Mouse (Mus musculus) v-Abl transformed pro-B cells (cell line): ENCODE results near the gene Stox2.

Experiments
- in situ Hi-C, 2 experiments: fragments of 400-800 bp; cut with MboI; formaldehyde crosslinking; loops; one replicate each; pipeline ENCODE4 v1.15.1; 2025; ENCODE audit not compliant: unreplicated experiment in 2 of 2

The Stox2 gene

GRCm38 (mm10) chr8:47367029-47367428 lies 79.1 kb downstream of the Stox2 start:
- in situ Hi-C loops: loop anchor here in 1 of 2 experiments (25.0 kb wide), 1 partner anchor 1055 kb away; no protein-coding TSS in a partner anchor

GRCm38 (mm10) chr8:47363271-47363670 lies 82.9 kb downstream of the Stox2 start:
- in situ Hi-C loops: loop anchor here in 1 of 2 experiments (25.0 kb wide), 1 partner anchor 1051 kb away; no protein-coding TSS in a partner anchor

- in situ Hi-C loops: loop anchor here in 1 of 2 experiments (25.0 kb wide), 1 partner anchor 1043 kb away; no protein-coding TSS in a partner anchor
Observed at GRCm38 (mm10) chr8:47355340-47355906, 90.7 kb downstream of the Stox2 start.

DNA sequence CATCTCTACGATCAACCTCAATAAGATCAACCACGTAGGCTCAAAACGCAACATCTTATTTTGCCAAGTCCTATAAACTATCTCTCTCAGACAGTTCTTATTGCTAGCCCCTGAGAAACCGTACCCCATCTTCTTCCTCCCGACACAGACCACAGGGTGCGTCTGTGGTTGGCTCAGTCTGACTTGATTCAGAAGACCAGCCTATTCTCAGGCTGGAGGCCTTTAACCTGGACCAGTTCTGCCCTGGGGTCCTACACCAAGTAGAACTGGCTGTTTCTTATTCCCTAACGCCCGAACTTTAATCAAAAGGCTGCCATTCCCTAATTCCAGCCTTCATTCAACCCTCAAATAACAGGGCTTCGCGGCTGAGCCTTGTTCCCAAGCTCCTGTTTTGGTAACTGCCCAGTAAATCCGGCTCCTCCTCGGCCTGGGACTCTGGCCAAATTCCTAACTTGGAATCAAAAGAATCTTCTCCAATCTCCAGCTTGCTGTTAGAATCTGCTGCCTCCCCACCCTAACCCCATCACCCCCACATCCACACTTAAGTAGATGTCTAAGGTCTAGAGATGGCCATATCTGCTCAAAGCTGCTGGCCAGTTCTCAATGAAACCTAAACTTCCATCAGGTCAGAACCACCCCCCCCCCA lies 91.5 kb downstream of the Stox2 start:
- in situ Hi-C loops: loop anchor here in 1 of 2 experiments (25.0 kb wide), 1 partner anchor 1042 kb away; no protein-coding TSS in a partner anchor

DNA sequence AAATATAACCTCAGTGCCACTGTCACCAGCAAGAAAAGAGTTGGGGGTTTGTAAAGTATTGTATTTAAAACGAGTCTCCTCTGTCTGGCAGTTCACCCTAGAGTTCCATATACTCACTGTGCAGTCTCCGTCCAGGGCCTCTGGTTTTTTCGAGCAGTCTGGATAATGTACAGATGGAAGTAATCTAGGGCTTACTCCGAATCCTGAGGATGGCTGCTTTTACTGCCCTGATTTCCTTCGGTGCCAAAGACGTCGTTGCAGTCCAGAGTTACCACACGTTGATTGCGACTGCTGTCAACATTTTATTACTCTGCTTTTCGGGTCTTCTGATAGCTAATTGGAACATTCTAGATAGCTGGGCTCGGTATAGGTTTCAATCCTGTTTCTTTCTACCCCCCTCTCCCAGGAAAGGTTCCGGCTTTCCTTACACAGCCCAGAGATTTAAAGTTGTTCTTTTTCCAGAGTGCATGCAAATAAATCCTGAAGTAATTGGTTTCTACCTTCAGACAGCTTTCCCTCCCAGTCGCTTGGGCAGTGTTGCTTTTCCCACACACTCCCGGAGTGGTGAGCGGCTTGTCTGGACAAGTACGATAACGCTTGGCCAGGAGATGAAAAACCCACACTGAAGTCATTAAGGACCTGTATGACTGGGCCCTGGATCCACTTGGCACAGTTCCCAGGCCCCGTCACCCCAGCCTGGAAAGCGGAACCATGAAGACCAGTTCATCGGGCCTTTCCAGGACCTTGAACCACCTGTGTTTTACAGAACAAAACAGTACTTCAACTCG lies 94.1 kb downstream of the Stox2 start:
- in situ Hi-C loops: loop anchor here in 1 of 2 experiments (25.0 kb wide), 1 partner anchor 1040 kb away; no protein-coding TSS in a partner anchor

DNA sequence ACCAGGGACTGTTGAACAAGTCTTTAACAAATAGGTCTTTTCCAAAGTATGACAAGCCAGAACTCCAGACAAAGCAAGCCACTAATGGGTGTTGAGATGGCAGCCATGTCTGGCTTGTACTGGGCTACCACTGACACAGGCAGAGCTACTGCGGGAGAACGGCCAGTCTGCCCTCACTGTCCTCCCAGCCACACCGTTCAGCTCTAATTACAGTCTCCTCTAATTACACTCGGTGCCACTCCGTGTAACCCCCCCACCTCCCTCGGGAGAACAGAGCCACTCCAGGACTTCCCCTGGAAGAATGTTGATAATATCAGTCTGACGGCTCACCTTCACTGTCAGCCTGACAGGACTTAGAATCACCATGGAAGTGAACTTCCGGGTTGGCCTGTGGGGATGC lies 97.1 kb downstream of the Stox2 start:
- in situ Hi-C loops: no loop called here

DNA sequence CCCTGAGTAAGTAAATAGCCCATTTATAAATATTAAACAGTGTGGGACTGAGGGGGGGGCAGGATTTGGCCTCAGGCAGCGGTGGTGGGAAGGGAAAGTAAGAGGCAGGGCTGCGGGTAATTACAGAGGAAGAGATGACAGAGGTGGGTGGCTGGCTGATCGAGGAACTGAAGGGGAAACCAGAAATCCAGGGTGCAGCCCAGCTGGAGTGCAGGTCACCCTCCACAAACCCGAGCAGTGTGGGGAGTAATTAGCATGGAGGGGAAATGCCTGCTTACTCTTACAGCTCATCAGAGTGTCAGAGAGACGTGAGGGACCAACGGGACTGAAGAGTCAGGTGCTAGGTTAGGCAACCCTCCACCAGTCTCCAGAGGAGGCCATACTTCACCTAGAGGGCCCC lies 98.4 kb downstream of the Stox2 start:
- in situ Hi-C loops: no loop called here

DNA sequence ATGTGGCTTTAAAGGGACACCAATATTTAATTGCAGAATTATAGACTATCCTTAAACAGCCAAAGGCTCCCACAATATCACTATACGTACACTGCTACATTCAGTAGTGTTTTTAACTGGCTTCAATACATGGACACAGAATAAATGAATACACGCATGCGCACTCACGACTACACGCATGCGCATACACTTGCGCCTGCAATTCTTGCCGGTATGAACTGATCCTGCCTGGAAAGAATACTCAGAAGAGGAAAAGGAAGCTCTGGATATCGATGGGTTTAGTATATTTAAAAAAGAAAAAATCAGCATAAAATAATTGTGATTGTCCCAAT lies 100.4 kb downstream of the Stox2 start:
- in situ Hi-C loops: no loop called here

DNA sequence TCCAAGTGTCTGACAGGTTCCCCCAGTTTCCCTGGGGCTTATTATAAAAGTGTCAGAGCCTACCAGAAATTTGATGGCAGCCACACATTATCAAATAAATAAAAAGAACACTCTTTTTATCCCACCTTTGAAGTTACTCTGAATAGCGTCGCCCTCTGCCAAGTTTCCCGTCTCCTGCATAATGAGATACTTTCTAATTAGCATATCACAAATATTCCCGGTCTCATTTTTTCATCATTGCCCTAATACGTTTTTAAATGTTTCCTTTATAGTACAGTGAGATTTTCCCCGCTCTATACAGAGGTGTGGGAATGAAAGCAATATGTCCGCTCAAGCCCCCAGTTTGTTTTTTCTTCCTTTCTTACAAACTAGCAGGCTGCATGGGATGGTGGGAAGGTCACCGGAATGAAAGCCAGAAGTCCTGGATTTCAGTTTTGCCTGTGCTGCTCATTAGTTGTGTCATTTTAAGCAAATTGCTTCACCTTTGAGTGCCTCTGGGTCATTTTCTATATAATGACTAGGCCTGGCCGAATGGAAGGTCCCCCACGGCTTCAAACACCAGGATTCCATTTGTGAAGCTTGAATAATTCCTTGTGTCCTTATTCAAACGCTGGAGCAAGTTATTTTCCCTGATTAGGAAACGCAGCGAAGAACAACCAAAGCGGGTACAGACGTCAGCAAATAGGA lies 100.9 kb downstream of the Stox2 start:
- in situ Hi-C loops: no loop called here

- in situ Hi-C loops: no loop called here
Observed at GRCm38 (mm10) chr8:47341474-47341873, 104.7 kb downstream of the Stox2 start.

DNA sequence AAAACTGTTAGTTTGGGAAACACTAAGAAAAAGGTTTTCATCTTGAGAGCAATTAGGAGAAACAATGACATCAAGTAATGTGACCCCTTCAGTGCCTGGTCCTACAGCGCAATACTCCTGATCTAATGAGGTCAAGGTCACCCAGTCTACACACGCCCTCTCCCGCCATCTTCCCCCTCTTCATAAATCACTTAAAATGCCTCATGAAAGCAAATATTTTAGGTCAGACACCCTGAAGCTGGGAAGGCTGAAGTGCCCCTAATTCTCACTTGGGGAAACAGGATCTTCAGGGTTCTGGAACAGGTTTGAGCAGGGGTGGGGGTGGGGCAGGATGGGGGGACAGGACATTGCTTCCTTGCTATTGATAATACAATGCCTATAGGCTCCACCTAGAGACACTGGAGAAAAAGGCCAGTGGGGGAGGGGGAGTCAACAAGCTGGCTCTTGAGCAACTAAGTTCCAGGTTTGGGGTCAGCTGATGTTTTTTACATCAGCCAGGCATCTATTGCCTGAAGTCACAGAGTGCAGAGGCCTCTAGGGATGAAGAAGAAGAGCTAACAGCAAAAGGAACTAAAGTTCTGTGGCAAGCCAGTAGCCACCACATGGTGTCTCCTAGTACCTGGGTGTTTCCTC lies 107.4 kb downstream of the Stox2 start:
- in situ Hi-C loops: no loop called here

DNA sequence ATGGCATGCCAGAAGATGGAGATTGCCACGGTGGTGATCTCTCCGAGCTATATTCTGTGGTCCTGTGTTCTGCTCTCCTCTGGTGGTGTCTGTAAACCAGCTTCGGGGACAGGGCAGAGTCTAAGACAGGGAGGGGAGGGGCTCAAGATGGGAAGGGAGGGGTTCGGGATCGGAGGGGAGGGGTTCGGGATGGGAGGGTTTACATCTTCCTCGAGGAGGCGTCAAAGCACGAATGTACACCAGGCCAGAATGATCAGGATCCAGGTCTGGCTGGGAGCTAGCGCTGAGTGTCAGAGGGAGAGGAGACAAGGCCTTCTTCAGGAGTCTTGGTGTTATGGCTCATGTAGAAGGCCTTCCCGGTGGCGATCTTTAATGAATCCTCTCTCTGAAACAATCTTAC lies 109.7 kb downstream of the Stox2 start:
- in situ Hi-C loops: no loop called here

- in situ Hi-C loops: no loop called here
Observed at GRCm38 (mm10) chr8:47335940-47336339, 110.2 kb downstream of the Stox2 start.

DNA sequence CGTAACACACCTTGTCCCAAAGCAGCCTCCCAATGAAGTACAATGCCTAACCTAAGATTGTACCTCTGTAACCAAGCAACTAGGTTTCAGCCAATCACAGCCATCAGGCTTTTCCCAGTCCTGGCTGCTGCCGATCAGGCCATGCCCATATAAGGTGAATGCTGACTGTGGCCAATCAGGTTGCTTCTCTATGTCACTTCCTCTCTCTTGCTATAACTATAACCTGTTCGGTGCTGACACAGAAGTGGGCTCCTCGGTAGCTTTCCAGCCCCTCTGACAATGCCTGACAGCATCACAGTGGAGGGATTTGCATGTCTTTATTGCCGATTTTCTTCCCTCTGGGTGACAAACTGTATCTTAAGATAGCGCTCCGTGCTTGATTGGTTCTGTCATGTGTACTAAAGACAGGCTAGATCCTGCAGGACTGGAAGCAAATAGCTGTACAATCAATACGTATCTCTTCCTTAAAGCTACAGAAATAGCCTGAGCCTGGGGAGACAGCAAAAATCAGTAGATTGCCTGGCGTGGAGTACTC lies 111.9 kb downstream of the Stox2 start:
- in situ Hi-C loops: no loop called here

DNA sequence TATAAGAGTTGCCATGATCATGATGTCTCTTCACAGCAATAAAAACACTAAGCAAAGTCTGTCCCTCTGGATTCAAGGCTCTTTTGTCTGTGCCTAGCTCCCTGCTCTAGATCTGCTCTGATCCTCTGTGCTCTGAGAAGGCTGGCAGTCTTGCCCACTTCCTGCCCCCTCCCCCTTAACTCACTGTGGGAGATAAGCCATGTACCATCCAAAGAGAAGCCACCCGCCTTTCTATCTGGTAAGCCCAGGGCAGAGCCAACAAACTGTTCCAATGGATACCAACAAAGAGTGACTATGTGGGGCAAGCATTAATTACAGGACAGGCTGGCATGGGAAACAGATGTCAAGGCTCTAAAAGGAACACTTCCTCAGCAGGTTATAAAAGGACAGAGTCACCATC lies 113.2 kb downstream of the Stox2 start:
- in situ Hi-C loops: no loop called here

DNA sequence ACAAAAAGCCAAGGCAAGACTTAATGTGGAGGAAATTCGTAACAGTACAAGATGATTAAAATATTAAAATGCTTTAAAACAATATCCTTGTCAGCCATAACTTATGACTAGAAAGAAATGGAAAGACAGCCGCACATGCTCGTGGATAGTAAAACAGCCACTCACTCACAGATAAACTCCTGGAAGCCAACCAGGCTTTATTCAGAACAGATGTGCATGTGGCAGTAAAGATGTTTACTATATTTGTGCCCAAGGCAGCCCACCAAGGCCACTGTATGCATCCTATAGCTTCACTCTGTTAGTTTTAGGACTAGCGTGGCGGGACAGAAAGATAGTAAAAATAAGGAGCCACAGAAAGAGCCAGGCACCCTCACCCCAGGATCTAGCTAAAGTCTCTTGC lies 115.2 kb downstream of the Stox2 start:
- in situ Hi-C loops: no loop called here

DNA sequence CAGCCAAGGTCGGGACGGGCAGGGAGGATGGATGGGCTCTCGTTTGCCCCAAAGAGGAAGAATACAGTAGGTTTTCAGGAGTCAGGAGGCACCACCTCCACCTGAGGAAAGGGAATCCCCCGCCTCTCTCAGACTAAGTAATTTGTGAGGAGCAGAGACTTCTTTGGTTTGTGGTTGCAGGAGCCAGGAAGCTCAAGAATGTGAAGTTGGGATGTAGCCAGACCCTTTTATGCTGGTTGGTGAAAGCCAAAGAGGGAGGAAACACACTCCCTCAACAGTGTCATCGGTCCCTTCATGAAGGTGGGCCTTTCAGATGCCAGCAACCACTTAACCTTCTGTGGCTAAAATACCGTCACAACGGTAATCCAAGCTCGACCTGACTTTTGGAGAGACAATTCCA lies 119.8 kb downstream of the Stox2 start:
- in situ Hi-C loops: no loop called here

- in situ Hi-C loops: loop anchor here in 1 of 2 experiments (25.0 kb wide), 2 partner anchors 487 to 1337 kb away; partner anchors contain the start of genes 1700029J07Rik, Lrp2bp and Ufsp2
Observed at GRCm38 (mm10) chr8:47324117-47324820, 121.9 kb downstream of the Stox2 start.

DNA sequence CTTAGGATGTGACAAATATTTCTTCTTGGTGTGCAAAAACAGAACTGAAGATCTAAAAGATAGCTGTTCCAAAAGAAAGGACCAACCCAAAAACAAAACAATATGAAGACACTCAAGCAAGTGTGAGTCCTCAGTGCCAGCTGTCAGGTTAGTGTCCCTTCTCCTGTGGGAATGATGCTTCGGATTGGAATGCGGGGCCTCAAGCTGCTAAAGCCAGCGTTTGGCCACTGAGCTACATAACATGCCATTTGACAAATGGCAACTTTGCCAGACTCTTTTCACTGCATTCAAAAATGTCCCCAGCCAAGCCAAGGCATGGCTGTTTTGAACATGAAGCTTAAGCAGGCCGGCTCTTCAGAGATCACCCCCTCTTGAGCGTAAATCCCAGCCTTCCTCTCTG lies 124.9 kb downstream of the Stox2 start:
- in situ Hi-C loops: loop anchor here in 1 of 2 experiments (25.0 kb wide), 2 partner anchors 484 to 1334 kb away; partner anchors contain the start of genes 1700029J07Rik, Lrp2bp and Ufsp2
